Mouse (Mus musculus) bone marrow macrophage, adult 2 months (primary cell): Measurements from ENCODE around the gene Stk16.

Experiments used
- CTCF ChIP-seq: IDR thresholded peaks from 2 replicates; pipeline ENCODE4 v1.5.1; 2012; ENCODE audit warnings: low read depth, mild to moderate bottlenecking, low read length, moderate library complexity
- POLR2A ChIP-seq: IDR thresholded peaks from 2 replicates; pipeline ENCODE4 v1.6.1; 2012; ENCODE audit warnings: mild to moderate bottlenecking, low read depth, low read length, borderline replicate concordance

DNA sequence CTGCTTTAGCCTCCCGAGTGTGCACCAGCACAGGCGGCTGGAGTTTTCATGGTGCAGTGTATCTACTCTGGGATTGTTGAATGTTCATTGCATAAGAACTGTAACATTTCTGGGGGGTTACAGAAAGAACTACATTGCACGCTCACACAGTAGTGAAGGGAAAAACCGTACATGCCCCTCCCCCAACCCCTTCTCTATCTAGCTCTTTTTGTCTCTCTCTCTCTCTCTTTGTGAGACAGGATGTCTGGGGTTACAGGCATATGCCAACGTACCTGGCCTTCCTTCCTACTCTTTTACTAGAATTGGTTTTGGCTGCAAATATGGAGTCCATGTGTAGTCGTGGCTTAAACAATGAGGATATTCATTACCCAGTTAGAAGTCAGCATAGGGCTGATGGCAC is 12.3 kb downstream of the Stk16 start:
- no peak for TF ChIP-seq POLR2A
- no peak for TF ChIP-seq CTCF
